Mouse (Mus musculus) brain, embryonic 14.5 days (tissue): ENCODE data around the gene Gstt4.

Experiments used
- CTCF ChIP-seq: fragments of 200-500 bp; IDR thresholded peaks from 2 replicates; pipeline ENCODE4 v1.5.1; 2012; ENCODE audit warnings: inconsistent platforms, mild to moderate bottlenecking, moderate library complexity, borderline replicate concordance; ENCODE audit not compliant: insufficient read depth, insufficient read length; ENCODE audit errors: extremely low read depth
- POLR2A ChIP-seq: fragments of 200-500 bp; IDR thresholded peaks from 2 replicates; pipeline ENCODE4 v1.6.1; 2012; ENCODE audit warnings: mild to moderate bottlenecking, inconsistent platforms, borderline replicate concordance; ENCODE audit not compliant: poor library complexity, insufficient read depth, insufficient read length, severe bottlenecking; ENCODE audit errors: extremely low read depth

DNA sequence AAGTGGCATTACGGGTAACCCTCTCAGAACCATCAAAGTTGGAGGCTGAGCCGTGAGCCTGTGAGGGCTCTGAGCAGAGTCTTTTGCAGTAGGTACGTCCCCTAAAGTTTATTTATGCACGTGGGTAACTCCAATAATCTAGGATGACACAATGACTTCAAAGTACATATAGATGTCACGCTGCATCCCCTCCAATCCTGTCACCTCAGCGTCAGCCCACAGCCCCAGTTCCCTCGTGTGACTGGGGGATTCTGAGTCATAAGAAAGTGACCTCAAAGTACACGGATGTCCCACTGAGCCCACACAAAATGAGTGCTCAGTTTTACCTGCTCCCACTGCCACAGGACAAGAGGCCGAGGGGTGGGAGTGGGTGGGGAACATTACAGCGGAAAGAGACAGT is 16.7 kb upstream of the Gstt4 start:
- TF ChIP-seq CTCF (no peak), POLR2A (no peak)
